In genomic region chr11:89807998-89808397, GRCm38 (mm10) we compare ENCODE assay signal across 29 mouse cellular contexts. TPM values are rescaled to one million over a fixed set of nuclear protein-coding genes. Genes with fewer than 3 reads are reported as not detected.
DNase-seq lines count a peak whose midpoint lies in the region; ATAC-seq and TF ChIP-seq lines count a peak whose summit lies in the region.
"Had no signal": no experiment of that assay in that cellular context is flagged by ENCODE, and none has a peak within 500 bp of the region (broad histone marks: within the 10 kb centered on the region; RNA-seq: fewer than 3 reads in every experiment).

No protein-coding gene starts in this region.

- 0 out of 2 replicates have a peak, but pooled peaks cover 2% of the 10 kb centered on the region for H3K4me1 ChIP-seq in lung, adult 2 months (ENCODE audit: control insufficient read depth, insufficient read depth, low read length)
- H3K4me1 ChIP-seq in lung, embryonic 15.5 days: peaks cover 11% of the 10 kb centered on the region
- no peaks in the 10 kb centered on the region for H3K4me1 ChIP-seq in lung, postnatal 0 days (ENCODE audit: insufficient read depth, low read depth, low read length)
- peaks cover 9% of the 10 kb centered on the region for H3K4me1 ChIP-seq in midbrain, embryonic 13.5 days (replicated peaks)
- H3K4me1 ChIP-seq in forebrain, embryonic 14.5 days (ENCODE audit: control insufficient read depth, insufficient read depth, low read length): 0 out of 2 replicates have a peak, but pooled peaks cover 3% of the 10 kb centered on the region

- H3K27ac ChIP-seq in lung, embryonic 15.5 days: no peak overlapping the region
- no peak overlapping the region for H3K27ac ChIP-seq in lung, postnatal 0 days (ENCODE audit: low read length)
- no peak overlapping the region for H3K27ac ChIP-seq in midbrain, embryonic 13.5 days
- no peak overlapping the region for H3K27ac ChIP-seq in forebrain, embryonic 14.5 days (ENCODE audit: low read depth, low read length)
- H3K27ac ChIP-seq: embryonic facial prominence, embryonic 10.5 days; embryonic facial prominence, embryonic 13.5 days; forebrain, embryonic 12.5 days; gastrocnemius, adult 2 months; hindbrain, embryonic 10.5 days; hindbrain, embryonic 14.5 days had no signal

- no peak for ATAC-seq in lung, embryonic 15.5 days (ENCODE audit: borderline replicate concordance, extremely low read depth, low FRiP score, low TSS enrichment)
- ATAC-seq in lung, postnatal 0 days: peak; percentile 96
- no peak for ATAC-seq in midbrain, embryonic 13.5 days
- no peak for ATAC-seq in forebrain, embryonic 14.5 days
- ATAC-seq: activated CD4-positive, CD25-positive, alpha-beta regulatory T cell, adult 4 months; CD4-positive, CD25-positive, alpha-beta regulatory T cell, adult 4 months; forebrain, embryonic 16.5 days had no signal

- H3K27me3 ChIP-seq in lung, embryonic 15.5 days: no peaks in the 10 kb centered on the region
- no peaks in the 10 kb centered on the region for H3K27me3 ChIP-seq in lung, postnatal 0 days (replicated peaks; ENCODE audit: insufficient read depth, low read length)
- H3K27me3 ChIP-seq in midbrain, embryonic 13.5 days: no peaks in the 10 kb centered on the region
- no peaks in the 10 kb centered on the region for H3K27me3 ChIP-seq in forebrain, embryonic 14.5 days (replicated peaks; ENCODE audit: control insufficient read depth, insufficient read depth, low read length)
- H3K27me3 ChIP-seq: embryonic facial prominence, embryonic 13.5 days; forebrain, embryonic 12.5 days had no signal

- DNase-seq in lung, adult 2 months: no peak
- DNase-seq in lung, postnatal 14 days: no peak
- peak; percentile 83 for DNase-seq in lung, postnatal 0 days (ENCODE audit: low spot score)
- peak; percentile 37 for DNase-seq in lung, postnatal 36 days
- no peak for DNase-seq in forebrain, embryonic 14.5 days (ENCODE audit: low spot score)
- DNase-seq: adrenal gland, adult 8-10 months; adrenal gland, postnatal 25 days; cerebellum, adult 11-12 months; cerebellum, adult 8-10 months; cerebellum, postnatal 10 days; cerebellum, postnatal 36 days; embryo, embryonic 11 days; gastrocnemius, adult 2 months; gastrocnemius, postnatal 14 days; heart, adult 11 months had no signal

- peak overlapping the region; percentile 16; the same call in 1 of the 2 replicates for H3K4me2 ChIP-seq in lung, embryonic 15.5 days
- H3K4me2 ChIP-seq in lung, postnatal 0 days (replicated peaks; ENCODE audit: low read depth, low read length): no peak overlapping the region
- H3K4me2 ChIP-seq in midbrain, embryonic 13.5 days (replicated peaks): no peak overlapping the region
- no peak overlapping the region for H3K4me2 ChIP-seq in forebrain, embryonic 14.5 days (ENCODE audit: low read length)
- H3K4me2 ChIP-seq: embryonic facial prominence, embryonic 13.5 days; forebrain, embryonic 12.5 days; heart, embryonic 11.5 days; hindbrain, embryonic 14.5 days had no signal

- H3K36me3 ChIP-seq in lung, embryonic 15.5 days: no peaks in the 10 kb centered on the region
- no peaks in the 10 kb centered on the region for H3K36me3 ChIP-seq in lung, postnatal 0 days (ENCODE audit: insufficient read depth, low read length)
- no peaks in the 10 kb centered on the region for H3K36me3 ChIP-seq in midbrain, embryonic 13.5 days
- no peaks in the 10 kb centered on the region for H3K36me3 ChIP-seq in forebrain, embryonic 14.5 days (ENCODE audit: control insufficient read depth, insufficient read depth, low read length)
- H3K36me3 ChIP-seq: embryonic facial prominence, embryonic 10.5 days; embryonic facial prominence, embryonic 13.5 days; forebrain, embryonic 12.5 days; hindbrain, embryonic 10.5 days had no signal

- TF ChIP-seq CTCF in lung, adult 2 months (IDR thresholded peaks at IDR 0.05; ENCODE audit: insufficient read depth, low read length): no peak
- no peak for TF ChIP-seq CTCF in lung, postnatal 0 days (IDR thresholded peaks at IDR 0.05)

- no peak for TF ChIP-seq POLR2A in lung, adult 2 months (IDR thresholded peaks at IDR 0.05; ENCODE audit: borderline replicate concordance, extremely low read depth, low read depth, low read length)

- H3K9ac ChIP-seq in lung, embryonic 15.5 days: no peak overlapping the region
- H3K9ac ChIP-seq in lung, postnatal 0 days (replicated peaks; ENCODE audit: low read depth): no peak overlapping the region
- no peak overlapping the region for H3K9ac ChIP-seq in midbrain, embryonic 13.5 days (replicated peaks)
- no peak overlapping the region for H3K9ac ChIP-seq in forebrain, embryonic 14.5 days (ENCODE audit: low read length)
- H3K9ac ChIP-seq: embryonic facial prominence, embryonic 13.5 days; forebrain, embryonic 12.5 days; hindbrain, embryonic 14.5 days had no signal

- peak overlapping the region; percentile 16 for H3K4me3 ChIP-seq in lung, adult 2 months (replicated peaks; ENCODE audit: extremely low read depth, low read depth, low read length)
- H3K4me3 ChIP-seq in lung, embryonic 15.5 days: no peak overlapping the region
- no peak overlapping the region for H3K4me3 ChIP-seq in lung, postnatal 0 days (ENCODE audit: low read depth, low read length)
- H3K4me3 ChIP-seq in midbrain, embryonic 13.5 days (replicated peaks): no peak overlapping the region
- H3K4me3 ChIP-seq in forebrain, embryonic 14.5 days (ENCODE audit: low read depth, low read length): no peak overlapping the region
- H3K4me3 ChIP-seq: embryonic facial prominence, embryonic 10.5 days; embryonic facial prominence, embryonic 13.5 days; erythroblast, embryonic 14.5 days; forebrain, embryonic 12.5 days; gastrocnemius, adult 2 months; hindbrain, embryonic 10.5 days had no signal

- peak; percentile 100 for TF ChIP-seq EP300 in lung, postnatal 0 days (IDR thresholded peaks at IDR 0.05)

- H3K9me3 ChIP-seq in lung, embryonic 15.5 days: no peaks in the 10 kb centered on the region
- no peaks in the 10 kb centered on the region for H3K9me3 ChIP-seq in lung, postnatal 0 days (ENCODE audit: low read length)
- H3K9me3 ChIP-seq in midbrain, embryonic 13.5 days: no peaks in the 10 kb centered on the region
- H3K9me3 ChIP-seq in forebrain, embryonic 14.5 days (replicated peaks; ENCODE audit: control insufficient read depth, low read length): no peaks in the 10 kb centered on the region
- H3K9me3 ChIP-seq: embryonic facial prominence, embryonic 10.5 days; embryonic facial prominence, embryonic 13.5 days; forebrain, embryonic 12.5 days; hindbrain, embryonic 10.5 days had no signal

- 39% methylated on average over 11 of the region's 11 CpGs for WGBS in lung, adult 2 months
- WGBS in lung, embryonic 15.5 days: 34% methylated on average over 11 of the region's 11 CpGs
- WGBS in lung, postnatal 0 days: 39% methylated on average over 11 of the region's 11 CpGs
- WGBS in midbrain, embryonic 13.5 days: 72% methylated on average over 11 of the region's 11 CpGs
- WGBS in forebrain, embryonic 14.5 days: 79% methylated on average over 11 of the region's 11 CpGs

RNA-seq across cellular contexts. Expression of gene Ankfn1, which starts 30.5 kb away (rescaled TPM):
- 2.5 TPM in 2 replicates for polyA plus RNA-seq in lung, adult 2 months (2012; rRNA removed)
- polyA plus RNA-seq in lung, embryonic 15.5 days (2015; fragmentation: Nextera tagmentation; extraction: Ambion mirVana): 1.5 and 1.8 TPM in 2 replicates
- polyA plus RNA-seq in lung, postnatal 0 days (2015; fragmentation: Nextera tagmentation; extraction: Ambion mirVana): 0.85 and 1.1 TPM in 2 replicates
- polyA plus RNA-seq in midbrain, embryonic 13.5 days (2015; fragmentation: Nextera tagmentation; extraction: Ambion mirVana): 3.6 TPM in 2 replicates
- polyA plus RNA-seq in forebrain, embryonic 14.5 days (2014; fragmentation: Nextera tagmentation; extraction: Ambion mirVana): 2.4 and 5.0 TPM in 2 replicates
- polyA plus RNA-seq: activated CD4-positive, CD25-positive, alpha-beta regulatory T cell, adult 4 months; C2C12; CD4-positive, CD25-positive, alpha-beta regulatory T cell, adult 4 months; erythroblast, embryonic 14.5 days; heart, postnatal 0 days had no signal

Comparison
In these comparisons a context has a peak if more than half of its experiments do, and no peak if none do; other contexts are left out.
1. DNase-seq: peak in lung, postnatal 0 days (single experiment) and lung, postnatal 36 days (single experiment); none in lung, adult 2 months (single experiment), lung, postnatal 14 days (single experiment) and forebrain, embryonic 14.5 days (single experiment).